Mouse (Mus musculus) lung, embryonic 14.5 days (tissue): ENCODE data around the gene Sycn. TPM values are rescaled to one million over a fixed set of nuclear protein-coding genes. Genes with fewer than 3 reads are reported as not detected.
"Not testable (repeated sequence)": the region's sequence is repeated elsewhere in the genome, so short reads cannot be mapped to it uniquely, and the experiment has no call there.

Experiments used
- ATAC-seq: fragments of 200-750 bp; cut with Nextera tagmentation; 2 replicates; pipeline ENCODE4 v1.8.0; 2017; ENCODE audit warnings: mild to moderate bottlenecking, moderate TSS enrichment, moderate library complexity; ENCODE audit not compliant: insufficient read depth
- DNase-seq: peaks from one replicate; pipeline ENCODE4 v3.0.0-alpha.2; 2015
- H3K27ac ChIP-seq: fragments of 300-500 bp; sonication (generic); 2 replicates; pipeline ENCODE4 v1.5.1; 2014; ENCODE audit warnings: low read depth, mild to moderate bottlenecking, moderate library complexity
- H3K27me3 ChIP-seq: fragments of 300-500 bp; sonication (generic); 2 replicates; pipeline ENCODE4 v1.6.1; 2014; ENCODE audit warnings: low read length, control low read depth; ENCODE audit not compliant: insufficient read depth
- H3K36me3 ChIP-seq: fragments of 300-500 bp; sonication (generic); 2 replicates; pipeline ENCODE4 v1.6.1; 2014; ENCODE audit warnings: control low read depth; ENCODE audit not compliant: insufficient read depth
- H3K4me1 ChIP-seq: fragments of 300-500 bp; sonication (generic); 2 replicates; pipeline ENCODE4 v1.6.1; 2014; ENCODE audit warnings: antibody characterized with exemption, control low read depth; ENCODE audit not compliant: insufficient read depth
- H3K4me2 ChIP-seq: fragments of 300-500 bp; sonication (generic); 2 replicates; pipeline ENCODE4 v1.6.1; 2014; ENCODE audit warnings: mild to moderate bottlenecking
- H3K4me3 ChIP-seq: fragments of 300-500 bp; sonication (generic); 2 replicates; pipeline ENCODE4 v1.5.1; 2014; ENCODE audit warnings: low read depth, low read length
- H3K9ac ChIP-seq: fragments of 300-500 bp; sonication (generic); 2 replicates; pipeline ENCODE4 v1.6.1; 2014
- H3K9me3 ChIP-seq: fragments of 300-500 bp; sonication (generic); 2 replicates; pipeline ENCODE4 v1.6.1; 2016; ENCODE audit warnings: low read depth, low read length, control low read depth
- CTCF ChIP-seq: IDR thresholded peaks from 2 replicates; pipeline ENCODE4 v1.5.1; 2016; ENCODE audit warnings: antibody characterized with exemption, low read depth
- WGBS: fragments of 180-500 bp; shearing (Covaris S2); extraction: QIAGEN DNeasy Blood & Tissue Kit; methylation state at CpG from one replicate; pipeline ENCODE4 v1.1.7; 2014; 5-methylcytosine and 5-hydroxymethylcytosine counted together
- polyA plus RNA-seq: library from polyadenylated mRNA; unstranded; fragments of >200 nt; fragmentation: Nextera tagmentation; extraction: Ambion mirVana; gene quantifications from 2 replicates; pipeline ENCODE4 v1.2.1, GENCODE M21; 2014

Sycn gene
- polyA plus RNA-seq, result not detected in 2 replicates

GRCm38 (mm10) chr7:28540526-28540925 is at the start of gene Sycn:
TSS of gene Sycn (plus strand) at chr7:28540885.
- WGBS, result 49% methylated on average over 4 of the region's 4 CpGs
- no peak for DNase-seq
- Histone ChIP-seq H3K27me3 (peaks cover 14% of the 10 kb centered on the region), H3K4me1 (no peaks in the 10 kb centered on the region), H3K27ac (no peak within 1 kb of the TSS), H3K4me2 (no peak within 1 kb of the TSS), H3K9ac (no peak within 1 kb of the TSS), H3K9me3 (no peaks in the 10 kb centered on the region), H3K4me3 (no peak within 1 kb of the TSS), H3K36me3 (no peaks in the 10 kb centered on the region)
- no peak for ATAC-seq
- TF ChIP-seq CTCF, result no peak

GRCm38 (mm10) chr7:28490903-28491302 is 49.8 kb upstream of the Sycn start:
- no peak for ATAC-seq
- Histone ChIP-seq H3K4me2 (0 out of 2 replicates have a peak overlapping the region, but pooled peaks have one; percentile 32), H3K9ac (no peak overlapping the region), H3K36me3 (no peaks in the 10 kb centered on the region), H3K27me3 (0 out of 2 replicates have a peak, but pooled peaks cover 4% of the 10 kb centered on the region), H3K4me1 (no peaks in the 10 kb centered on the region), H3K27ac (no peak overlapping the region), H3K9me3 (no peaks in the 10 kb centered on the region), H3K4me3 (no peak overlapping the region)
- no peak for TF ChIP-seq CTCF
- no peak for DNase-seq
- WGBS, result 30% methylated on average over 14 of the region's 14 CpGs

GRCm38 (mm10) chr7:28492310-28492709 is 48.4 kb upstream of the Sycn start:
- H3K36me3 ChIP-seq, result no peaks in the 10 kb centered on the region
- H3K9ac ChIP-seq, result no peak overlapping the region
- DNase-seq (no peak), ATAC-seq (no peak)
- 0 out of 2 replicates have a peak, but pooled peaks cover 4% of the 10 kb centered on the region for H3K27me3 ChIP-seq
- 78% methylated on average over 8 of the region's 8 CpGs for WGBS
- no peak overlapping the region for H3K4me3 ChIP-seq
- H3K4me2 ChIP-seq, result no peak overlapping the region
- no peaks in the 10 kb centered on the region for H3K4me1 ChIP-seq
- TF ChIP-seq CTCF, result no peak
- H3K27ac ChIP-seq, result no peak overlapping the region
- no peaks in the 10 kb centered on the region for H3K9me3 ChIP-seq

GRCm38 (mm10) chr7:28495426-28495825 is 45.3 kb upstream of the Sycn start:
- TF ChIP-seq CTCF, result no peak
- H3K27me3 ChIP-seq, result no peaks in the 10 kb centered on the region
- no peak overlapping the region for H3K4me2 ChIP-seq
- no peaks in the 10 kb centered on the region for H3K9me3 ChIP-seq
- no peaks in the 10 kb centered on the region for H3K36me3 ChIP-seq
- H3K9ac ChIP-seq, result no peak overlapping the region
- 55% methylated on average over 11 of the region's 11 CpGs for WGBS
- no peaks in the 10 kb centered on the region for H3K4me1 ChIP-seq
- H3K27ac ChIP-seq, result no peak overlapping the region
- DNase-seq (no peak), ATAC-seq (no peak)
- H3K4me3 ChIP-seq, result no peak overlapping the region

- DNase-seq (peak; percentile 69), ATAC-seq (no peak)
- H3K4me3 ChIP-seq, result no peak overlapping the region
- TF ChIP-seq CTCF, result no peak
- no peak overlapping the region for H3K9ac ChIP-seq
- WGBS, result 6% methylated on average over 5 of the region's 5 CpGs
- no peaks in the 10 kb centered on the region for H3K27me3 ChIP-seq
- no peaks in the 10 kb centered on the region for H3K9me3 ChIP-seq
- H3K27ac ChIP-seq, result no peak overlapping the region
- H3K36me3 ChIP-seq, result no peaks in the 10 kb centered on the region
- H3K4me1 ChIP-seq, result no peaks in the 10 kb centered on the region
- no peak overlapping the region for H3K4me2 ChIP-seq
Observed at GRCm38 (mm10) chr7:28505585-28505984, 35.1 kb upstream of the Sycn start.

- H3K27me3 ChIP-seq, DNase-seq, H3K4me3 ChIP-seq, H3K9ac ChIP-seq, H3K4me2 ChIP-seq, ATAC-seq, H3K36me3 ChIP-seq, H3K4me1 ChIP-seq, H3K27ac ChIP-seq, H3K9me3 ChIP-seq: not testable (repeated sequence)
- 58% methylated on average over 2 of the region's 2 CpGs for WGBS
Observed at GRCm38 (mm10) chr7:28509121-28509520, 31.6 kb upstream of the Sycn start.

GRCm38 (mm10) chr7:28510405-28510974 is 30.2 kb upstream of the Sycn start, which contains the start of gene Ifnl2:
TSS of gene Ifnl2 (minus strand) at chr7:28510455.
- ATAC-seq, H3K9ac ChIP-seq, H3K27me3 ChIP-seq, H3K9me3 ChIP-seq, H3K4me2 ChIP-seq, H3K36me3 ChIP-seq, DNase-seq, H3K4me1 ChIP-seq, H3K4me3 ChIP-seq, H3K27ac ChIP-seq: not testable (repeated sequence)
- 59% methylated on average over 8 of the region's 8 CpGs for WGBS
